Mouse (Mus musculus) embryonic fibroblast, embryonic 13.5 days (primary cell): ENCODE data around the gene Elmo1.

ENCODE experiments used
- CTCF ChIP-seq: IDR thresholded peaks from 2 replicates; pipeline ENCODE4 v1.5.1; 2011; ENCODE audit warnings: mild to moderate bottlenecking, control low read depth, low read length, moderate library complexity, borderline replicate concordance; ENCODE audit not compliant: insufficient read depth
- POLR2A ChIP-seq: IDR thresholded peaks from 2 replicates; pipeline ENCODE4 v1.6.1; 2011; ENCODE audit warnings: low read depth, mild to moderate bottlenecking, control low read depth, low read length, moderate library complexity

- TF ChIP-seq CTCF, result no peak
- TF ChIP-seq POLR2A, result no peak
Measured at GRCm38 (mm10) chr13:20460096-20460495, 369.7 kb downstream of the Elmo1 start.
